Mouse (Mus musculus) liver, embryonic 14.5 days (tissue): Measurements from ENCODE around the gene Rsph10b. TPM values are rescaled to one million over a fixed set of nuclear protein-coding genes. Genes with fewer than 3 reads are reported as not detected.
A peak's percentile ranks its signal among the peaks of the same experiment; 100 is the strongest.

Source experiments
- ATAC-seq: fragments of 200-750 bp; cut with Nextera tagmentation; 2 replicates; pipeline ENCODE4 v1.8.0; 2017; ENCODE audit warnings: moderate number of reproducible peaks, mild to moderate bottlenecking, moderate library complexity; ENCODE audit not compliant: insufficient read depth
- DNase-seq, 3 experiments: peaks; one replicate each; pipeline ENCODE4 v3.0.0-alpha.2; 2012 to 2013; ENCODE audit warnings: low read depth in 3 of 3, low spot score in 3 of 3
- H3K27ac ChIP-seq: fragments of 300-500 bp; sonication (generic); 2 replicates; pipeline ENCODE4 v1.5.1; 2014; ENCODE audit warnings: moderate library complexity, mild to moderate bottlenecking, control low read depth, inconsistent platforms
- H3K27me3 ChIP-seq: fragments of 300-500 bp; sonication (generic); 2 replicates; pipeline ENCODE4 v1.6.1; 2014; ENCODE audit warnings: mild to moderate bottlenecking, low read length, moderate library complexity; ENCODE audit not compliant: control insufficient read depth, insufficient read depth
- H3K36me3 ChIP-seq: fragments of 300-500 bp; sonication (generic); replicated peaks from 2 replicates; pipeline ENCODE4 v1.6.1; 2014; ENCODE audit warnings: low read depth; ENCODE audit not compliant: control insufficient read depth, insufficient read depth
- H3K4me1 ChIP-seq, 2 experiments: fragments of 200-500 bp in 1 of 2; fragments of 300-500 bp in 1 of 2; sonication (generic) in 1 of 2; replicated peaks; 2 replicates each; pipeline ENCODE4 v1.6.1; 2012 to 2014; ENCODE audit warnings: antibody characterized with exemption in 1 of 2, inconsistent platforms in 1 of 2, low read length in 1 of 2; ENCODE audit not compliant: control insufficient read depth in 2 of 2, insufficient read depth in 2 of 2
- H3K4me2 ChIP-seq: fragments of 300-500 bp; sonication (generic); 2 replicates; pipeline ENCODE4 v1.6.1; 2014; ENCODE audit warnings: low read depth, mild to moderate bottlenecking, control low read depth, moderate library complexity
- H3K4me3 ChIP-seq, 2 experiments: fragments of 200-500 bp in 1 of 2; fragments of 300-500 bp in 1 of 2; sonication (generic) in 1 of 2; 2 replicates each; pipeline ENCODE4 v1.5.1; 2012 to 2014; ENCODE audit warnings: low read depth in 2 of 2, low read length in 2 of 2, mild to moderate bottlenecking in 2 of 2, control low read depth in 1 of 2, inconsistent platforms in 1 of 2, moderate library complexity in 1 of 2; ENCODE audit not compliant: insufficient read depth in 1 of 2
- H3K9ac ChIP-seq: fragments of 300-500 bp; sonication (generic); replicated peaks from 2 replicates; pipeline ENCODE4 v1.6.1; 2014; ENCODE audit warnings: mild to moderate bottlenecking, control low read depth, moderate library complexity
- H3K9me3 ChIP-seq: fragments of 300-500 bp; sonication (generic); 2 replicates; pipeline ENCODE4 v1.6.1; 2016; ENCODE audit warnings: low read length, mixed read lengths; ENCODE audit not compliant: control insufficient read depth
- CTCF ChIP-seq: IDR thresholded peaks from 2 replicates; pipeline ENCODE4 v1.5.1; 2016; ENCODE audit warnings: antibody characterized with exemption, low read depth, control low read depth
- EP300 ChIP-seq: IDR thresholded peaks from 2 replicates; pipeline ENCODE4 v1.6.1; 2016; ENCODE audit warnings: antibody characterized with exemption, low read depth
- WGBS: fragments of 180-500 bp; shearing (Covaris S2); extraction: QIAGEN DNeasy Blood & Tissue Kit; methylation state at CpG from one replicate; pipeline ENCODE4 v1.1.7; 2014; ENCODE audit not compliant: insufficient replicate concordance; 5-methylcytosine and 5-hydroxymethylcytosine counted together
- polyA plus RNA-seq, 2 experiments: library from polyadenylated mRNA; depleted of rRNA in 1 of 2; stranded (reverse) in 1 of 2; unstranded in 1 of 2; fragments of >200 nt; fragmentation: Nextera tagmentation in 1 of 2; extraction: Ambion mirVana in 1 of 2; gene quantifications; 2 replicates each; pipeline versions ENCODE4 v1.2.1 to v1.2.3; 2012 to 2014

The Rsph10b gene
- polyA plus RNA-seq (2012; rRNA removed) (0.19 and 0.44 TPM in 2 replicates), polyA plus RNA-seq (2014; fragmentation: Nextera tagmentation; extraction: Ambion mirVana) (0.21 and 0.66 TPM in 2 replicates)

DNA sequence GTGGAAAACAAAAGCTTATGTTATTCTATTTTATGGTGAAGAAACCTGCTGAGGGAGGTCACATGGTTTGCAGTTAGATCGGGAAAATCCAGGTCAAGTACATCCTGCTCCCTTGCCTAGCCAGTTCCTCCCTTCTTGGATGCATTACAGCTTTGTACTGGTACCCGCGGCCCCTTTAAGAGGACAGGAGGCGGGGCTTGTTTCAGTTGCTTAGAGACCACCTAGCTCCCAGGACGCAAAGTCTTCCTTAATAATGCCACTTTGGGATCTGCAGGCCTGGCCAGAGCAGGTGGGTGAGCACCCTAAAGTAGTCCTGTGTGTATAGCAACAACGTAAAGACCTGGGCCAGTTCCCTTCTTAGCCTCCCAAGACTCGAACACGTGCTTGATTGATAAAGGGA lies at the start of gene Rsph10b:
TSS of gene Rsph10b (plus strand) at position 205 of the 400 bp plus-strand sequence.
- DNase-seq (no peak), ATAC-seq (no peak)
- WGBS: 47% methylated on average over 8 of the region's 8 CpGs
- H3K36me3 ChIP-seq: peaks cover 30% of the 10 kb centered on the region
- no peak within 1 kb of the TSS for H3K27ac ChIP-seq
- no peak within 1 kb of the TSS for H3K4me3 ChIP-seq
- no peaks in the 10 kb centered on the region for H3K27me3 ChIP-seq
- TF ChIP-seq EP300 (no peak), CTCF (no peak)
- no peak within 1 kb of the TSS for H3K4me2 ChIP-seq
- peaks cover 0 to 4% of the 10 kb centered on the region in 2 experiments; a peak in 1 of 4 replicates for H3K4me1 ChIP-seq
- H3K9me3 ChIP-seq: no peaks in the 10 kb centered on the region
- H3K9ac ChIP-seq: no peak within 1 kb of the TSS

- Histone ChIP-seq H3K4me3 (no peak overlapping the region), H3K27ac (no peak overlapping the region), H3K9me3 (no peaks in the 10 kb centered on the region), H3K4me1 (no peaks in the 10 kb centered on the region), H3K9ac (no peak overlapping the region), H3K4me2 (no peak overlapping the region), H3K27me3 (no peaks in the 10 kb centered on the region), H3K36me3 (peaks cover 100% of the 10 kb centered on the region)
- DNase-seq (no peak), ATAC-seq (no peak)
- TF ChIP-seq EP300 (no peak), CTCF (no peak)
- 96% methylated on average over 3 of the region's 3 CpGs for WGBS
Observed at GRCm38 (mm10) chr5:143885274-143885673, 47.6 kb upstream of the Rsph10b start.

- Histone ChIP-seq H3K27me3 (no peaks in the 10 kb centered on the region), H3K4me3 (no peak overlapping the region), H3K36me3 (peaks cover 96% of the 10 kb centered on the region), H3K27ac (no peak overlapping the region), H3K9me3 (no peaks in the 10 kb centered on the region), H3K4me1 (peaks cover 0 to 17% of the 10 kb centered on the region in 2 experiments; a peak in 3 of 4 replicates), H3K4me2 (no peak overlapping the region), H3K9ac (no peak overlapping the region)
- no peak for DNase-seq
- no peak for TF ChIP-seq EP300
- TF ChIP-seq CTCF: no peak
- 77% methylated on average over 6 of the region's 6 CpGs for WGBS
- no peak for ATAC-seq
Observed at GRCm38 (mm10) chr5:143890741-143891140, 42.1 kb upstream of the Rsph10b start.

- no peaks in the 10 kb centered on the region for H3K27me3 ChIP-seq
- no peak overlapping the region for H3K4me3 ChIP-seq
- H3K27ac ChIP-seq: no peak overlapping the region
- H3K9me3 ChIP-seq: no peaks in the 10 kb centered on the region
- DNase-seq: no peak
- peaks cover 96% of the 10 kb centered on the region for H3K36me3 ChIP-seq
- WGBS: 53% methylated on average over 9 of the region's 9 CpGs
- H3K9ac ChIP-seq: no peak overlapping the region
- H3K4me2 ChIP-seq: no peak overlapping the region
- ATAC-seq: peak; percentile 33; the same call in 1 of the 2 replicates
- peaks cover 0 to 17% of the 10 kb centered on the region in 2 experiments; a peak in 3 of 4 replicates for H3K4me1 ChIP-seq
- TF ChIP-seq EP300 (no peak), CTCF (peak; percentile 26; the same call in 1 of the 2 replicates)
Observed at GRCm38 (mm10) chr5:143892255-143892886, 40.5 kb upstream of the Rsph10b start.

GRCm38 (mm10) chr5:143893396-143893795 lies 39.4 kb upstream of the Rsph10b start:
- no peak overlapping the region for H3K27ac ChIP-seq
- H3K9ac ChIP-seq: no peak overlapping the region
- no peaks in the 10 kb centered on the region for H3K27me3 ChIP-seq
- no peak overlapping the region for H3K4me2 ChIP-seq
- peaks cover 0 to 17% of the 10 kb centered on the region in 2 experiments; a peak in 3 of 4 replicates for H3K4me1 ChIP-seq
- DNase-seq (peak; percentile 32 to 40 (median 37)), ATAC-seq (peak; percentile 61)
- 25% methylated on average over 5 of the region's 5 CpGs for WGBS
- no peak overlapping the region for H3K4me3 ChIP-seq
- H3K9me3 ChIP-seq: no peaks in the 10 kb centered on the region
- H3K36me3 ChIP-seq: peaks cover 96% of the 10 kb centered on the region
- TF ChIP-seq CTCF (no peak), EP300 (no peak)
